Mouse (Mus musculus) MEL (cell line): ENCODE data around the gene Ap3m1.

Source experiments
- CTCF ChIP-seq, 3 experiments: IDR thresholded peaks in 2 of 3; conservative IDR thresholded peaks in 1 of 3; 2 replicates each; pipeline ENCODE4 v1.5.1; 2011 to 2012; ENCODE audit warnings: low read length in 3 of 3, low read depth in 2 of 3, mild to moderate bottlenecking in 2 of 3, improper control_type of control experiment in 1 of 3, inconsistent platforms in 1 of 3, mixed read lengths in 1 of 3, moderate library complexity in 1 of 3; ENCODE audit not compliant: control insufficient read depth in 1 of 3, insufficient read depth in 1 of 3, poor library complexity in 1 of 3, severe bottlenecking in 1 of 3
- E2F4 ChIP-seq: IDR thresholded peaks from 2 replicates; pipeline ENCODE4 v1.6.1; 2011; ENCODE audit warnings: low read depth, low read length, improper control_type of control experiment, borderline replicate concordance
- ELF1 ChIP-seq: IDR thresholded peaks from 2 replicates; pipeline ENCODE4 v1.6.1; 2014; ENCODE audit warnings: low read depth, mild to moderate bottlenecking, inconsistent platforms, low read length, improper control_type of control experiment, moderate library complexity
- EP300 ChIP-seq, 2 experiments: IDR thresholded peaks; 2 replicates each; pipeline ENCODE4 v1.6.1; 2011; ENCODE audit warnings: improper control_type of control experiment in 2 of 2, low read length in 2 of 2, low read depth in 1 of 2, mild to moderate bottlenecking in 1 of 2
- GATA1 ChIP-seq: IDR thresholded peaks from 2 replicates; pipeline ENCODE4 v1.6.1; 2011; ENCODE audit warnings: low read depth, low read length, improper control_type of control experiment
- HCFC1 ChIP-seq: IDR thresholded peaks from 2 replicates; pipeline ENCODE4 v1.6.1; 2012; ENCODE audit warnings: low read depth, mild to moderate bottlenecking, inconsistent platforms, low read length, improper control_type of control experiment, moderate library complexity
- MEF2A ChIP-seq: IDR thresholded peaks from 2 replicates; pipeline ENCODE4 v1.6.1; 2014; ENCODE audit warnings: low read depth, mild to moderate bottlenecking, inconsistent platforms, low read length, improper control_type of control experiment; ENCODE audit not compliant: poor library complexity, insufficient replicate concordance, severe bottlenecking; ENCODE audit errors: extremely low read depth
- MXI1 ChIP-seq: IDR thresholded peaks from 2 replicates; pipeline ENCODE4 v1.6.1; 2011; ENCODE audit warnings: mild to moderate bottlenecking, low read depth, low read length, improper control_type of control experiment
- POLR2A ChIP-seq, 2 experiments: IDR thresholded peaks; 2 replicates each; pipeline ENCODE4 v1.6.1; 2011 to 2012; ENCODE audit warnings: low read length in 2 of 2, mild to moderate bottlenecking in 2 of 2, control low read depth in 1 of 2, improper control_type of control experiment in 1 of 2, low read depth in 1 of 2, moderate library complexity in 1 of 2; ENCODE audit not compliant: control insufficient read depth in 1 of 2, insufficient read depth in 1 of 2, poor library complexity in 1 of 2
- RCOR1 ChIP-seq: IDR thresholded peaks from 2 replicates; pipeline ENCODE4 v1.6.1; 2012; ENCODE audit warnings: low read depth, mild to moderate bottlenecking, inconsistent platforms, low read length, improper control_type of control experiment
- SMC3 ChIP-seq: IDR thresholded peaks from 2 replicates; pipeline ENCODE4 v1.6.1; 2011; ENCODE audit warnings: low read depth, low read length, improper control_type of control experiment
- TCF12 ChIP-seq: IDR thresholded peaks from 2 replicates; pipeline ENCODE4 v1.6.1; 2014; ENCODE audit warnings: low read depth, mild to moderate bottlenecking, inconsistent platforms, low read length, improper control_type of control experiment, moderate library complexity

- TF ChIP-seq SMC3: no peak
- no peak for TF ChIP-seq HCFC1
- no peak for TF ChIP-seq MEF2A
- TF ChIP-seq CTCF (IDR thresholded peaks at IDR 0.05 in 2 of 3, conservative IDR thresholded peaks at IDR 0.05 in 1 of 3; ENCODE audit: control insufficient read depth in 1 of 3, insufficient read depth in 1 of 3, low read depth in 2 of 3, low read length in 3 of 3, poor library complexity in 1 of 3, severe bottlenecking in 1 of 3): no peak
- no peak for TF ChIP-seq EP300 (IDR thresholded peaks at IDR 0.05; ENCODE audit: low read depth in 1 of 2, low read length in 2 of 2)
- no peak for TF ChIP-seq ELF1
- TF ChIP-seq E2F4: no peak
- no peak for TF ChIP-seq RCOR1
- TF ChIP-seq TCF12: no peak
- no peak for TF ChIP-seq MXI1
- TF ChIP-seq GATA1: no peak
- no peak for TF ChIP-seq POLR2A (IDR thresholded peaks at IDR 0.05; ENCODE audit: control insufficient read depth in 1 of 2, insufficient read depth in 1 of 2, low read depth in 1 of 2, low read length in 2 of 2, poor library complexity in 1 of 2)
Observed at GRCm38 (mm10) chr14:21017871-21018270, 34.4 kb downstream of the Ap3m1 start.
